Mouse (Mus musculus) liver, embryonic 14.5 days (tissue): ENCODE results near the gene Sel1l3.

Experiments
- CTCF ChIP-seq: IDR thresholded peaks from 2 replicates; pipeline ENCODE4 v1.5.1; 2016; ENCODE audit warnings: antibody characterized with exemption, low read depth, control low read depth
- EP300 ChIP-seq: IDR thresholded peaks from 2 replicates; pipeline ENCODE4 v1.6.1; 2016; ENCODE audit warnings: antibody characterized with exemption, low read depth

DNA sequence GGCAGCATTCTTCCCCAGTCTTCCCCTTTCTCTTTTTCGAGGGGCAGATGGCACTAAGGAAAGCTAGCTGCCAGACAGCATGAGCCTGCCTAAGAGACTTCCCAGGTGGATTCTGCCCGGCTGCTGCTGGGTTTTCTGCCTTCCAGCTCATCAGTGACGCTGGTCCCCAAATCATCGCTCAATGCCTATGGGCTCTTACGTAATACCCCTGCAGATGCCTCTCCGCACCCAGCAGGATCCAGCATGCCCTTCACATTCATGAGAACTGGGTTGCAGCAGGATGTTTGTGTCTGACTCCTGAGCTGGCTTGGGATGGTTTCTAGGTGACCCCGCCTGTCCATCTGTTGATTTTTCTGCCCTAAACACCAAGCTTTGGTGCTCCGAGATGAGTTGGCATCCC lies 75.7 kb downstream of the Sel1l3 start:
- TF ChIP-seq CTCF (no peak), EP300 (no peak)
